Mouse (Mus musculus) heart, embryonic 11.5 days (tissue): ENCODE results near the gene Zdhhc19. TPM values are rescaled to one million over a fixed set of nuclear protein-coding genes. Genes with fewer than 3 reads are reported as not detected.

Source experiments
- ATAC-seq: fragments of 200-750 bp; cut with Nextera tagmentation; replicated peaks from 2 replicates; pipeline ENCODE4 v1.8.0; 2017; ENCODE audit warnings: moderate library complexity; ENCODE audit not compliant: insufficient number of reproducible peaks, low FRiP score, low TSS enrichment
- H3K27ac ChIP-seq: fragments of 300-500 bp; sonication (generic); 2 replicates; pipeline ENCODE4 v1.5.1; 2014; ENCODE audit warnings: mild to moderate bottlenecking, low read depth, low read length
- H3K27me3 ChIP-seq: fragments of 300-500 bp; sonication (generic); 2 replicates; pipeline ENCODE4 v1.6.1; 2014; ENCODE audit warnings: mild to moderate bottlenecking, low read length, mixed read lengths; ENCODE audit not compliant: control insufficient read depth, insufficient read depth
- H3K36me3 ChIP-seq: fragments of 300-500 bp; sonication (generic); 2 replicates; pipeline ENCODE4 v1.6.1; 2014; ENCODE audit warnings: mild to moderate bottlenecking, low read length, moderate library complexity, mixed read lengths; ENCODE audit not compliant: control insufficient read depth, insufficient read depth
- H3K4me1 ChIP-seq: fragments of 300-500 bp; sonication (generic); 2 replicates; pipeline ENCODE4 v1.6.1; 2014; ENCODE audit warnings: low read length; ENCODE audit not compliant: control insufficient read depth, insufficient read depth
- H3K4me2 ChIP-seq: fragments of 300-500 bp; sonication (generic); 2 replicates; pipeline ENCODE4 v1.6.1; 2014; ENCODE audit warnings: mild to moderate bottlenecking, moderate library complexity
- H3K4me3 ChIP-seq: fragments of 300-500 bp; sonication (generic); 2 replicates; pipeline ENCODE4 v1.5.1; 2014; ENCODE audit warnings: low read depth, low read length
- H3K9ac ChIP-seq: fragments of 300-500 bp; sonication (generic); 2 replicates; pipeline ENCODE4 v1.6.1; 2014; ENCODE audit warnings: mild to moderate bottlenecking, low read depth, low read length, moderate library complexity
- H3K9me3 ChIP-seq: fragments of 300-500 bp; sonication (generic); replicated peaks from 2 replicates; pipeline ENCODE4 v1.6.1; 2016; ENCODE audit warnings: low read length; ENCODE audit not compliant: control insufficient read depth
- WGBS: fragments of 180-500 bp; shearing (Covaris S2); extraction: QIAGEN DNeasy Blood & Tissue Kit; methylation state at CpG from one replicate; pipeline ENCODE4 v1.1.7; 2014; ENCODE audit not compliant: insufficient replicate concordance; 5-methylcytosine and 5-hydroxymethylcytosine counted together
- polyA plus RNA-seq: library from polyadenylated mRNA; unstranded; fragments of >200 nt; fragmentation: Nextera tagmentation; extraction: Ambion mirVana; gene quantifications from 2 replicates; pipeline ENCODE4 v1.2.1, GENCODE M21; 2014

Zdhhc19 gene
- polyA plus RNA-seq, result 0.27 TPM in 1 of 2 replicates, not detected in the other

DNA sequence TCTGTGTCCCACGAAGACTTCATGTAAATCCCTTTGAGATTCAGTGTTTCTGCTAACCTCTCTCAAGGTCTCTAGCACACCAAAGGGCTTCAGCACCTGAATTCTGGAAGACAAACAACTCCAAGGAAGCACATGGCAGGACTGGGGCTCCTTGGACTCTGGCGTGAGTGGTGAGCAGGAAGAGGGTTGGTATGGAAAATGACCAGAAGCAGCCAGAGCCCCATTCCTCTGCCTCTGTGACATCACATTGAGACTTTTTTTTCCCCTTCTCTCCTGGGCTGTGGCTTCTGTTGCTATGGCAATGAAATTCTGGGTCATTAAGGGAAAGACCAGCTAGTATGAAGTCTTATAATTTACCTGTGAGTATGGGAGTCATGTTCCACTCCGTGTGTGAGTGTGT, at the start of gene Zdhhc19:
Zdhhc19 (plus strand) TSS at position 301 of the 400 bp plus-strand sequence.
- Histone ChIP-seq H3K9me3 (no peaks in the 10 kb centered on the region), H3K4me3 (no peak within 1 kb of the TSS), H3K9ac (no peak within 1 kb of the TSS), H3K27ac (no peak within 1 kb of the TSS), H3K4me2 (no peak within 1 kb of the TSS), H3K4me1 (peaks cover 6% of the 10 kb centered on the region; the same call in 1 of the 2 replicates), H3K36me3 (no peaks in the 10 kb centered on the region), H3K27me3 (peaks cover 4% of the 10 kb centered on the region)
- 60% methylated on average over 3 of the region's 3 CpGs for WGBS
- ATAC-seq, result no peak

- no peaks in the 10 kb centered on the region for H3K36me3 ChIP-seq
- WGBS, result 46% methylated on average over 2 of the region's 2 CpGs
- no peak for ATAC-seq
- H3K9ac ChIP-seq, result no peak overlapping the region
- no peak overlapping the region for H3K4me3 ChIP-seq
- no peak overlapping the region for H3K4me2 ChIP-seq
- H3K9me3 ChIP-seq, result no peaks in the 10 kb centered on the region
- no peaks in the 10 kb centered on the region for H3K4me1 ChIP-seq
- H3K27ac ChIP-seq, result no peak overlapping the region
- no peaks in the 10 kb centered on the region for H3K27me3 ChIP-seq
Observed at GRCm38 (mm10) chr16:32446563-32447138, 49.4 kb upstream of the Zdhhc19 start.

DNA sequence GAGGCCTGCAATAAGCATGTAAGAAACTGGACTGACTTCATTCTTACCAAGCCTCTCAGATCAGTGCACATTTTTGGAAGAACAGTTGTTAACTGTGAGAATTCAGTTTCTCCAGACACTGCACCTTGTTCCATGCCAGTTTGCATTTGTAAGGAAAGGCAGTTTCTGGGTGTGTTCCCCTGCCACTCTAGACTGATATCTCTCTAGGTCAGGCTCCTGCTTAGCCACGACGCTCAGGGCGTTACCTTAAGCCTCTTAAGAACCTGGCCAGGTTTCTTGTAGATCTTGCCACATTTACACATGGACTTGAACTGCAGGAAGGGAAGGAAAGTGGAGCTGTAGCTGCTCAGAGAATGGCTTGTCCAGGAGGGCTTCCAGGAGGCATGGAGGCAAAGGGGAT, 46.4 kb upstream of the Zdhhc19 start:
- H3K9ac ChIP-seq, result no peak overlapping the region
- no peak overlapping the region for H3K4me3 ChIP-seq
- no peaks in the 10 kb centered on the region for H3K4me1 ChIP-seq
- H3K36me3 ChIP-seq, result 0 out of 2 replicates have a peak, but pooled peaks cover 2% of the 10 kb centered on the region
- no peak overlapping the region for H3K27ac ChIP-seq
- H3K9me3 ChIP-seq, result no peaks in the 10 kb centered on the region
- WGBS, result 78% methylated on average over 3 of the region's 3 CpGs
- H3K27me3 ChIP-seq, result no peaks in the 10 kb centered on the region
- no peak for ATAC-seq
- H3K4me2 ChIP-seq, result no peak overlapping the region

- WGBS, result 94% methylated on average over 2 of the region's 2 CpGs
- H3K9me3 ChIP-seq, result no peaks in the 10 kb centered on the region
- H3K36me3 ChIP-seq, result peaks cover 4% of the 10 kb centered on the region; the same call in 1 of the 2 replicates
- H3K4me2 ChIP-seq, result no peak overlapping the region
- no peaks in the 10 kb centered on the region for H3K27me3 ChIP-seq
- H3K9ac ChIP-seq, result no peak overlapping the region
- H3K27ac ChIP-seq, result no peak overlapping the region
- no peak for ATAC-seq
- no peak overlapping the region for H3K4me3 ChIP-seq
- no peaks in the 10 kb centered on the region for H3K4me1 ChIP-seq
Observed at GRCm38 (mm10) chr16:32450133-32450532, 45.9 kb upstream of the Zdhhc19 start.

GRCm38 (mm10) chr16:32453102-32453501, 43.0 kb upstream of the Zdhhc19 start:
- Histone ChIP-seq H3K4me1 (no peaks in the 10 kb centered on the region), H3K36me3 (peaks cover 9% of the 10 kb centered on the region; the same call in 1 of the 2 replicates), H3K4me2 (no peak overlapping the region), H3K4me3 (no peak overlapping the region), H3K9me3 (no peaks in the 10 kb centered on the region), H3K27me3 (no peaks in the 10 kb centered on the region), H3K27ac (no peak overlapping the region), H3K9ac (no peak overlapping the region)
- no peak for ATAC-seq
- 89% methylated on average over 8 of the region's 8 CpGs for WGBS

DNA sequence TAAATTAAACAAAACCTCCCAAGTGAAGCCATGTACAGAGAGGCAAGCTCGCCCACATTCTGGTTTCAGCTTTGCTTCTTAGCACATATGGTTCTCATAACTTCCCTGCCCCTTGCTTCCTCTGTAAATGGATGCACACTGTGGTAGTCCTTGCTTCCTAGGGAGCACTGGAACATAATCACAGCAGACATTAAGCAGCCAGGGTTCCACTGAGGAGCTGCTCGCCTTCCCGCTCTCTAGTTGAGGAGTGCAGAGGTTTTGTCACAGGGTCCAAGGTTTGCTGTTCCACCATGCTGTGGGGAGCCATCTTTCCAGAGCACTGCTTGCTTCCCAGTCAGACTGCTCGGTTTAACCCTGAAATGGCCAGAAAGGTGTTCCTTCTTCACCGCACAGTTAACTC, 41.4 kb upstream of the Zdhhc19 start:
- no peaks in the 10 kb centered on the region for H3K27me3 ChIP-seq
- 92% methylated on average over 5 of the region's 5 CpGs for WGBS
- no peak overlapping the region for H3K9ac ChIP-seq
- no peak overlapping the region for H3K27ac ChIP-seq
- peaks cover 9% of the 10 kb centered on the region; the same call in 1 of the 2 replicates for H3K36me3 ChIP-seq
- H3K4me3 ChIP-seq, result no peak overlapping the region
- no peaks in the 10 kb centered on the region for H3K9me3 ChIP-seq
- no peak overlapping the region for H3K4me2 ChIP-seq
- no peak for ATAC-seq
- H3K4me1 ChIP-seq, result no peaks in the 10 kb centered on the region

DNA sequence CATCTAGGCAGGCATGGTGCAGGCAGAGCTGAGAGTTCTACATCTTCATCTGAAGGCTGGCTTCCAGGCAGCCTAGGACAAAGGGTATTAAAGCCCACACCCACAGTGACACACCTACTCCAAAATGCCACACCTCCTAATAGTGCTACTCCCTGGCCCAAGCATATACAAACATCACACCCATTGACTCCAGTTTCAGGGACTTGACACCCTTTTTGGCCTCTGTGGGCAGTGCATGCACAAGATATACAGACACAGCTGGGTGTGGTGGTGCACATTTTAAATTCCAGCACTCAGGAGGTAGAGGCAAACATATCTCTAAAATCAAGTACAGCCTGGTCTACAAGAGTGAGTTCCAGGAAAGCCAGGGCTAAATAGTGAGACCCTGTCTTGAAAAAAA, 40.0 kb upstream of the Zdhhc19 start:
- H3K4me1 ChIP-seq, result no peaks in the 10 kb centered on the region
- peaks cover 9% of the 10 kb centered on the region; the same call in 1 of the 2 replicates for H3K36me3 ChIP-seq
- no peak overlapping the region for H3K4me2 ChIP-seq
- H3K27ac ChIP-seq, result no peak overlapping the region
- H3K9me3 ChIP-seq, result no peaks in the 10 kb centered on the region
- no peak for ATAC-seq
- no peak overlapping the region for H3K9ac ChIP-seq
- H3K27me3 ChIP-seq, result no peaks in the 10 kb centered on the region
- H3K4me3 ChIP-seq, result no peak overlapping the region

DNA sequence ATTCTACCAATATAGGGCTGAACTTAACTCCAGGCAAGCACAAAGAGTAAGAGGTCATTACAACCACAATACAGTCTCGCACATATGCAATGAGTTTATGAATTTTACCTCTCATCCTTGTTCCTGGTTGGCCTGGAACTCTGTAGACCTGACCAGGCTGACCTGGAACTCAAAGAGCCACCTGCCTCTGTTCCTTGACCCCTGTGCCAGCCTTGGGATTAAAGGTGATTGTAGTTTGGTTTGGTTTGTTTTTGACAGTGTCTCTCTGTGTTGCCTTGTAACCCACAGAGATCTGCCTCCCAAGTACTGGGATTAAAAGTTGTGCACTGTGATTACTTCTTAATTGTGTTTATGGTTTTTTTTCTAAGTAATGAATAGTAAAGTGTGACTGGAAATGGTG, 39.3 kb upstream of the Zdhhc19 start:
- Histone ChIP-seq H3K4me3 (no peak overlapping the region), H3K27ac (no peak overlapping the region), H3K9ac (no peak overlapping the region), H3K9me3 (no peaks in the 10 kb centered on the region), H3K36me3 (peaks cover 9% of the 10 kb centered on the region; the same call in 1 of the 2 replicates), H3K4me1 (no peaks in the 10 kb centered on the region), H3K27me3 (no peaks in the 10 kb centered on the region), H3K4me2 (no peak overlapping the region)
- 90% methylated on average over 1 of the region's 1 CpGs for WGBS
- no peak for ATAC-seq
